Mouse (Mus musculus): Measurements from ENCODE around the gene Mepce.

- peak; percentile 80 for TF ChIP-seq CTCF (IDR thresholded peaks at IDR 0.05; ENCODE audit: insufficient read depth, low read depth, low read length)
- TF ChIP-seq POLR2A (IDR thresholded peaks at IDR 0.05; ENCODE audit: insufficient read depth, low read depth, low read length), result peak; percentile 63
These were observed at the start of gene Mepce, which contains the start of gene Zcwpw1 for GRCm38 (mm10) chr5:137787151-137787928.
